Mouse (Mus musculus): ENCODE measurements around the gene Edem3.

The Edem3 gene

DNA sequence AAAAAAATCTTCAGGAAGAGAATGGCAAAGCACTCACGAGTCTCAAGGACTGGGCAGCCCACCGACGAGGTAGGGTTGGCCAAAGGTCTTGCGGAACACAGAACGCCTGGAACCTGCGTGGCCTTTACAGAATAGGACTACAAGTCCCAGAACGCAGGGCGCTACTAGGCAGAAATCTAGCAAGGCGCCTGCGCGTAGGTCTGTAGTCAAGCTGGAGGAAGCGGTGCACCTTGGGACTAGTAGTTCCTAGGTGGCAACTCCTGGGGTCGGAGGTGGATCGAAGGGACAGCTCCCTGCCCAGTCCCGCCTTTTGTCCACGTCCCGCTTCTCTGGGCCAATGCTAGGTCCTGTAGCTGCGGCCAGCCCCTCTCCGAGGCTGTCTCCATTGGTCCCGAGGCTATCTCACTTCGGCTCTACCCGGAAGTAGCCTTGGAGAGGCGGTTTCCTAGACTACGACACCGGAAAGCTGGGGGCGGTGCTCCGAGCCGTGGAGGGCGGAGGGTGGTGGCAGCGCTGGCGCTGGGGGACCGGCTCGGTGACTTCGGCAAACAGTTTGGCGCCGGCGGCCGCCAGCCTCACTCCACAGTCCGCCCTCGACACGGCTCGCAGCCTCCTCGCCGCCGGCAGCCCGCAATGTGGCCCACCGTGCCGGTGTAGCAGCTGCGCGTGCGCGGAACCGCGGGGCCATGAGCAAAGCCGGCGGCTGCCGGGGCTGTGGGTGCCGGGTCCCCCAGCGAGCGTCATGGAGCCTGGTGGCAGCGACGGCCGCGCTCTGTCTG lies at the start of gene Edem3:
Gene Edem3 (plus strand): TSS at position 491 of the 779 bp plus-strand sequence.
- DNase-seq (ENCODE audit: low spot score in 2 of 2) = peak; percentile 85 to 91

DNA sequence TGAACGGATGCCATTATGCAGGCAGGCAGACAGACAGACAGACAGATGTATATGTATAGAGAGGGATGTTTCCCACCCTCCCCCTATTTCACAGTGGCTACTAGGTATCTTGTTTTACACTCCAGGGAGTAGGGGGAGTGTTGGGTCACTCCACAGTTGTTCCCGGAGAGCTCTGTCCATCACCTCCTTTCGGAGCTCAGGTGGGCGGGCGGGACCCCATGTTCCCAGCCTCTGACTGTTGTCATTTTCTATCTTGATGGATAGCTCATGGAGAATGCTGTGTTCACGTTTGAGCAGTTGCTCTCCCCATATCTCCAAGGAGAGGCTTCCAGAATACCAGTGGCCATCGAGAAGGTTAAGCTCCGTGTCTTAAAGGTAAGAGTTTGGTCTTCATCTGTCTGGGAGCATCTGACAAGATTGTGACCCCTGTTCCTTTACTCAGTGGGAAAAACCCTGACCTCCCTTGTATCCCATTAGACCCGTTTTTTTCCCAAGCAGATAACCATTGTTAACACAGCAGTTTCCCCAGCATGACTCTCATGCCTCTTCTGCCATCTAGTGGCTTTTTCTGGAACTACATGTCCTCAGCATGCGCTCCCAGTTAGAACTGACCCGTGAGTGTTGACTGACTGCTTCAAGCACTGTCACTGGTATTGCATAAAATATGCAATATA lies 49.3 kb upstream of the Edem3 start:
- peak; percentile 60 to 88 for DNase-seq (ENCODE audit: low spot score in 2 of 2)

GRCm38 (mm10) chr1:151706397-151706752 lies 48.8 kb upstream of the Edem3 start:
- no peak for DNase-seq (ENCODE audit: low spot score in 2 of 2)

GRCm38 (mm10) chr1:151708966-151709733 lies 46.0 kb upstream of the Edem3 start:
- peak in 1 of 2 experiments; percentile 36 for DNase-seq (ENCODE audit: low spot score in 2 of 2)

GRCm38 (mm10) chr1:151709734-151710022 lies 45.5 kb upstream of the Edem3 start:
- DNase-seq (ENCODE audit: low spot score in 2 of 2) = no peak

GRCm38 (mm10) chr1:151710424-151711055 lies 44.6 kb upstream of the Edem3 start:
- no peak for DNase-seq (ENCODE audit: low spot score in 2 of 2)

DNA sequence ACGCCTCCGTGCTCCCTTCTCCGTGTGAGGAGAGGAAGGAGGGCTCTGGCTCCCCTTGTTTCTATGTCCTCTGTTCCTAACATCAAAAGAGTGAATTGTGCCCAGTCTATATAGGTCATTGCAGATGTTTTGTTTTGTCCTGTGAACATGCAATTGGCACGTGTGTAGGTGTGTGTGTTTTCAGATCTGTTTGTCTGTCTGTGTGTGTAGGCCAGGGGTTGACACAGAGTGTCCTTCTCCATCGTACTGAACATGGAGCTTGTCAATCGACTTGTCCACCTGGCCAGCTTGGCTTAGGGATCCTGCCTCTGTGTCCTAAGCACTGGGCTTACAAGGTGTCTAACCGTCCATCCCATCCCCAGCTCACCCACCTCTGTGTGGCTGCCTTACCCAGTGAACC lies 44.1 kb upstream of the Edem3 start:
- DNase-seq (ENCODE audit: low spot score in 2 of 2) = no peak

GRCm38 (mm10) chr1:151712664-151713063 lies 42.5 kb upstream of the Edem3 start:
- DNase-seq (ENCODE audit: low spot score in 2 of 2) = no peak

DNA sequence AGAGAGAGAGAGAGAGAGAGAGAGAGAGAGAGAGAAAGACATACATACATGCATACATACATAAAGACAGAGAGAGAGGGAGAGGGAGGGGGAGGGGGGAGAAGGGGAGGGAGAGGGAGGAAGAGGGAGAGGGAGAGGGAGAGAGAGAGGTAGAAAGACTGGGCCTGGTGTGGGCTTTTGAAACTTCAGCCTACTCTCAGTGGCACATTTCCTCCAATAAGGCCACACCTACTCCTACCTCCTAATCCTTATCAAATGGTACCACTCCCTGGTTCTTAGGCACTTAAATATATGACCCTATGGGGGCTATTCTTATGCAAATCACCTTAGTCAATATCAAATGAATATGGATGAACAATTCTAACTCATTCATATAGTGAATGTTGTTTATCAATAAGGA lies 41.5 kb upstream of the Edem3 start:
- no peak for DNase-seq (ENCODE audit: low spot score in 2 of 2)

- DNase-seq (ENCODE audit: low spot score in 2 of 2) = no peak
Measured at GRCm38 (mm10) chr1:151716024-151716710, 39.0 kb upstream of the Edem3 start.

DNA sequence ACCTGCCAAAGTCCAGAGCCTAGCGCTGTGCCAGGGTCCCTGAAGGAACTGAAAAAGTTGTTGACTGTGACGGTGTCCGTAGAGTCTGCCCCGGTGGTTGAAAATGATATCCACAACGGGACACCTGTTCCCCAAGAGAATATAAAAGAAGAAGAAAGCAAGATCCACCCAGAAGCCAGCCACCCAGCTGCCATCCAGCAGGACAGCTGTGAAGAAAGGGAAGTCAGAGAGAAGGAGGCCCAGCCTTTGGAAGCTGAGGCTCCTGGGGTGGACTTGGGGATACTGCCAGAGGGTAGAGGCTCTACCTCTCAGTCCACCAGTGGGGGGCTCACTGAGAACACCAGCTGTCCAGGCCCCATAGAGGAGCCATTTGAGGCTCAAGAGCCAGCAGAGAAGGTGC lies 37.5 kb upstream of the Edem3 start:
- no peak for DNase-seq (ENCODE audit: low spot score in 2 of 2)

- DNase-seq (ENCODE audit: low spot score in 2 of 2) = no peak
Measured at GRCm38 (mm10) chr1:151718575-151718974, 36.6 kb upstream of the Edem3 start.

- no peak for DNase-seq (ENCODE audit: low spot score in 2 of 2)
Measured at GRCm38 (mm10) chr1:151719911-151720310, 35.3 kb upstream of the Edem3 start.

- no peak for DNase-seq (ENCODE audit: low spot score in 2 of 2)
Measured at GRCm38 (mm10) chr1:151720566-151720965, 34.6 kb upstream of the Edem3 start.

GRCm38 (mm10) chr1:151721357-151721983 lies 33.7 kb upstream of the Edem3 start:
- DNase-seq (ENCODE audit: low spot score in 2 of 2) = no peak

GRCm38 (mm10) chr1:151723771-151724170 lies 31.4 kb upstream of the Edem3 start:
- DNase-seq (ENCODE audit: low spot score in 2 of 2) = no peak

- DNase-seq (ENCODE audit: low spot score in 2 of 2) = no peak
Measured at GRCm38 (mm10) chr1:151725590-151725989, 29.6 kb upstream of the Edem3 start.

- DNase-seq (ENCODE audit: low spot score in 2 of 2) = no peak
Measured at GRCm38 (mm10) chr1:151726358-151726757, 28.8 kb upstream of the Edem3 start.

DNA sequence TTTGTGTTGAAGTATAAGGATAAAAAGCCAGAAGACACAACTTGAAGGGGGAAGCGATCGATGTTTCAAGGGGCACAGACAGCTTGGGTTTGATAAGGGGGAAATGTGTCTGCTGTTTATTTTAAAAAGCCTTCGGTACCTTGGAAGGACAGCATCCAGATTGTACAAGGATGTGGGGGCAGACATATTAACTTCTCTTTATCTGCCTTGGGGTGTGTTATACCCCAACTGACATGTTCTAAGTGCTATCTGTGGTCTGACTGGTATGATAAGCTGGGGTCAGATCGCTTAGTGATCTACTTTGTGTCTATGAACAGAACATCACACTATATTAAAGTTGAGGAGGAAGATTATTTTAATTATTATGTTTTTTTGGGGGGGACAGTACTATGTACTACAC lies 27.0 kb upstream of the Edem3 start:
- DNase-seq (ENCODE audit: low spot score in 2 of 2) = no peak

GRCm38 (mm10) chr1:151737146-151737545 lies 18.0 kb upstream of the Edem3 start:
- no peak for DNase-seq (ENCODE audit: low spot score in 2 of 2)

DNA sequence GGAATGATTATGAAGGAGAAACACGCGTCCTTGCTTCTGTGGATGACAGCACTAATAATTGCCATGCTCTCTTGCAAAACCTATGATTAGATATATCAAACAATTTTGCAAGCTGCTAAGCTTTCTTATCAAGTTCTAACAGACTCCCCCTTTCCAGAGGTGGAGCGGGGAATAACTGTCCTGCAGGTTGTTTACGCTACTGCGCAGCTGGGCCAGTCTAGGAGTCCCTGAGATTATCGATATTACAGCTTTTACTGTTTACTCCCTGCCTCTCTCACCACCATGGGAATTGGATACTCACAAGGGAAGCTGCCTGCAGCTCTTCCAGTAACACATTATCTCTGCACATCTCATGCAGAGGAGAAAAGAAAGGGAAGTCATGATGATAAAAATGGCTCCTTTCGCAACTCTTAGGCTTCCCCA lies 14.0 kb upstream of the Edem3 start:
- no peak for DNase-seq (ENCODE audit: low spot score in 2 of 2)
